Mouse (Mus musculus) urinary bladder, adult 18-20 months (tissue): ENCODE results near the gene Pea15a.
A peak's percentile ranks its signal among the peaks of the same experiment; 100 is the strongest.

ENCODE experiments used
- DNase-seq, 2 experiments: peaks; one replicate each; pipeline ENCODE4 v3.0.0; 2022; ENCODE audit warnings: low spot score in 2 of 2, mixed read lengths in 2 of 2

Gene Pea15a

GRCm38 (mm10) chr1:172179102-172179501, 27.5 kb downstream of the Pea15a start:
- DNase-seq = no peak

DNA sequence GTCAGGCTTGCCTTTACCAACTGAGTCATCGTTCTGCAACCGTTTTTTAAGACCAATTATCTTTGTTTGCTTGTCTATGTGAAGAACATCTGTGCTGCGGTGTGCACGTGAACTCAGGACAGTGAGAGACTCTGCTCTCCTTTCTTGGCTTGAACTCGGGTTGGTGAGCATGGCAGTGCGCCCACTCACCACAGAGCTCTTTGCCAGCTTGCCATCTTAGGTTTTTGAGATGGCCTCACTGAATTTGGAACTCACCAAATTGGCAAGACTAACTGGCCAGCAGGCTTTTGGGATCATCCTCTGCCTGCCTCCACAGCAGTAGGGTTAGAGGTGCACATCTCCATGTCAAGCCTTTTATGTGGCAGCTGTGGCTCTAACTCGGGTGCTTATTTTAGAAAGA, 28.8 kb downstream of the Pea15a start:
- no peak for DNase-seq

- DNase-seq = no peak
Observed at GRCm38 (mm10) chr1:172173181-172173580, 33.4 kb downstream of the Pea15a start.

DNA sequence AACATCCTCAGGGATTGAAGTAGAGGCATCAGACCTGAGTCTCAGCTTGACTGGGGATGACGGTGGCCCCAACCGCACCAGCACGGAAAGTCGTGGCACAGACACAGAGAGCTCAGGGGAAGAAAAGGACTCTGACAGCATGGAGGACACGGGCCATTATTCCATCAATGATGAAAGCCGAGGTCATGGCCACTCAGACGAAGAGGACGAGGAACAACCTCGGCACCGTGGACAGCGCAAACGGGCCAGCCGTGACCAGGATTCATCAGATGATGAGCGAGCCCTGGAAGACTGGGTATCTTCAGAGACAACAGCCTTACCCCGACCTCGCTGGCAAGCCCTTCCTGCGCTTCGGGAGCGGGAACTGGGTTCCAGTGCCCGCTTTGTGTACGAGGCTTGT, 34.2 kb downstream of the Pea15a start:
- no peak for DNase-seq

DNA sequence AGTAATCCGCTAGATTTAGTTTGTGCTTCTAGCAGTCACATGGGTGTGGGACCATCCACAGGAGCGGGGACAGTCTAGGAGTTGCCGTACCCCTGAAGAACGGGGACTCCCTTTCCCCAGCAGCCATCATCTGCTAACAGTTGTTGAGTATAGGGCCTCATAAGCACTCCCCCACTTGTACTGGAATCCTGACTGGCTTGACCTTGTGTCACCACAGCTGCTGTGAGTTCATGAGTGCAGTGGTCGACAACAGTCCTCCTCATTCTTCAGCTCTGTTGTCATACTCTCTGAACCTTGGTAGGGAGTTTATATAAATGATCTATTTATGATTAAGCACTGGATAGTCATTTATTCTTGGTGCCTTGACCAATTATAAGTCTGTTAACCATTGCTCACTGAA, 36.8 kb downstream of the Pea15a start:
- DNase-seq = no peak

- DNase-seq = no peak
Observed at GRCm38 (mm10) chr1:172167911-172168310, 38.7 kb downstream of the Pea15a start.

- no peak for DNase-seq
Observed at GRCm38 (mm10) chr1:172162959-172163358, 43.6 kb downstream of the Pea15a start.

GRCm38 (mm10) chr1:172162009-172162408, 44.6 kb downstream of the Pea15a start:
- DNase-seq = no peak

- DNase-seq = no peak
Observed at GRCm38 (mm10) chr1:172160508-172160907, 46.1 kb downstream of the Pea15a start.

DNA sequence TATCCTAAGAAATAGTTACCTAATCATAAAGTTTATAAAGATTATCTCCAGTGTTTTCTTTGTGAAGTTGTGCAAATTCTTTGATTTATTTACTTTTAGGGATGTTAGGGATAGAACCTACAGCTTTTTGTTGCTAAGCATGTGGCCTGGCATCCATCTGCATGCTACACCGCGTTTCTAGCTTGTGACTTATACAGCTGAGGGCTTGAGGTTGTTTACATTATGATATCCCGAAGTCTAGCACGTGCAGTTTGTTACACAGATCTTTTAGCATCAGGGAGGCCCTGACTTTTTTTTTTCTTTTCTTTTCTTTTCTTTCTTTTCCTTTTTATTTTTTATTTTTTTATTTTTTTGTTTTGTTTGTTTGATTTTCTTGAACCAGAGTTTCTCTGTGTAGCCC, 46.6 kb downstream of the Pea15a start:
- DNase-seq = no peak

- no peak for DNase-seq
Observed at GRCm38 (mm10) chr1:172155518-172155917, 51.1 kb downstream of the Pea15a start.

- DNase-seq = no peak
Observed at GRCm38 (mm10) chr1:172154536-172154935, 52.1 kb downstream of the Pea15a start.

GRCm38 (mm10) chr1:172148955-172149815, 57.4 kb downstream of the Pea15a start:
- DNase-seq = no peak

- no peak for DNase-seq
Observed at GRCm38 (mm10) chr1:172148279-172148954, 58.2 kb downstream of the Pea15a start.

- peak; percentile 90 to 97 for DNase-seq
Observed at GRCm38 (mm10) chr1:172147835-172148278, 58.7 kb downstream of the Pea15a start, which contains the start of gene Dcaf8. TSS of gene Dcaf8 (plus strand) at chr1:172148084.
